Mouse (Mus musculus): ENCODE results near the gene Ndufa3.

The Ndufa3 gene

GRCm38 (mm10) chr7:3610437-3610836, 6.7 kb upstream of the Ndufa3 start:
- CTCF ChIA-PET: no interaction called here

GRCm38 (mm10) chr7:3611006-3611405, 6.2 kb upstream of the Ndufa3 start:
- CTCF ChIA-PET: no interaction called here

GRCm38 (mm10) chr7:3614021-3614420, 3.2 kb upstream of the Ndufa3 start:
- CTCF ChIA-PET: no interaction called here

- CTCF ChIA-PET: interaction anchor here (0.6 kb wide), 2 partner anchors 30 to 285 kb away, joined by 5 to 10 read pairs; no protein-coding TSS in a partner anchor
Measured at GRCm38 (mm10) chr7:3616057-3616388, 1.1 kb upstream of the Ndufa3 start, which contains the start of gene Oscar. Oscar (minus strand) TSS chr7:3616157.

GRCm38 (mm10) chr7:3616389-3617241, 558 bp upstream of the Ndufa3 start:
- CTCF ChIA-PET: interaction anchor here (0.6 kb wide), 2 partner anchors 285 to 1041 kb away, joined by 3 to 5 read pairs; no protein-coding TSS in a partner anchor

- CTCF ChIA-PET: interaction anchor here (0.5 kb wide), 1 partner anchor 43 kb away, joined by 5 read pairs; no protein-coding TSS in a partner anchor
Measured at GRCm38 (mm10) chr7:3629030-3629429, 11.9 kb downstream of the Ndufa3 start.

- CTCF ChIA-PET: interaction anchor here (0.5 kb wide), 1 partner anchor 1050 kb away, joined by 4 read pairs; no protein-coding TSS in a partner anchor
Measured at GRCm38 (mm10) chr7:3629543-3630477, 12.6 kb downstream of the Ndufa3 start, which contains the start of the genes Tfpt and Prpf31. Tfpt (minus strand) TSS chr7:3629929. Prpf31 (plus strand) TSS chr7:3629985.

- CTCF ChIA-PET: interaction anchor here (0.5 to 0.6 kb wide), 2 partner anchors 500 to 1049 kb away, joined by 4 to 12 read pairs; no protein-coding TSS in a partner anchor
Measured at GRCm38 (mm10) chr7:3630478-3630815, 13.3 kb downstream of the Ndufa3 start.

GRCm38 (mm10) chr7:3643412-3643811, 26.2 kb downstream of the Ndufa3 start:
- CTCF ChIA-PET: no interaction called here

GRCm38 (mm10) chr7:3643843-3644242, 26.7 kb downstream of the Ndufa3 start:
- CTCF ChIA-PET: no interaction called here

- CTCF ChIA-PET: no interaction called here
Measured at GRCm38 (mm10) chr7:3644348-3644671, 27.1 kb downstream of the Ndufa3 start.

GRCm38 (mm10) chr7:3644672-3645487, 27.7 kb downstream of the Ndufa3 start, which contains the start of gene Cnot3:
Cnot3 (plus strand) TSS chr7:3645268.
- CTCF ChIA-PET: interaction anchor here (0.6 to 1.1 kb wide), 3 partner anchors 45 to 1375 kb away, joined by 3 to 12 read pairs (median 4); no protein-coding TSS in a partner anchor

GRCm38 (mm10) chr7:3645488-3646025, 28.4 kb downstream of the Ndufa3 start:
- CTCF ChIA-PET: interaction anchor here (0.6 to 1.1 kb wide), 3 partner anchors 45 to 1374 kb away, joined by 3 to 12 read pairs (median 4); no protein-coding TSS in a partner anchor

GRCm38 (mm10) chr7:3646188-3646587, 29.0 kb downstream of the Ndufa3 start:
- CTCF ChIA-PET: no interaction called here

- CTCF ChIA-PET: no interaction called here
Measured at GRCm38 (mm10) chr7:3646641-3647040, 29.5 kb downstream of the Ndufa3 start.

GRCm38 (mm10) chr7:3656966-3657365, 39.8 kb downstream of the Ndufa3 start:
- CTCF ChIA-PET: no interaction called here

GRCm38 (mm10) chr7:3658578-3658977, 41.4 kb downstream of the Ndufa3 start:
- CTCF ChIA-PET: no interaction called here

GRCm38 (mm10) chr7:3664524-3665214, 47.5 kb downstream of the Ndufa3 start:
- CTCF ChIA-PET: no interaction called here

- CTCF ChIA-PET: no interaction called here
Measured at GRCm38 (mm10) chr7:3665215-3666114, 48.3 kb downstream of the Ndufa3 start, which contains the start of gene Leng1. Leng1 (minus strand) TSS chr7:3665840.

Data from spleen, embryonic (tissue).